9 mouse cellular contexts compared by ENCODE assay signal in genomic region chr14:19905615-19906014, GRCm38 (mm10).
DNase-seq lines count a peak whose midpoint lies in the region; ATAC-seq and TF ChIP-seq lines count a peak whose summit lies in the region.
"Had no signal": no experiment of that assay in that cellular context is flagged by ENCODE, and none has a peak within 500 bp of the region (broad histone marks: within the 10 kb centered on the region; RNA-seq: fewer than 3 reads in every experiment).

No protein-coding gene starts in this region.

- TF ChIP-seq CTCF in lung, adult 2 months (IDR thresholded peaks at IDR 0.05; ENCODE audit: insufficient read depth, low read length), result no peak

- H3K9ac ChIP-seq in intestine, embryonic 16.5 days (ENCODE audit: low read depth, low read length), result no peak overlapping the region
- no peak overlapping the region for H3K9ac ChIP-seq in intestine, embryonic 15.5 days
- H3K9ac ChIP-seq in heart, embryonic 11.5 days (ENCODE audit: low read depth, low read length), result no peak overlapping the region
- H3K9ac ChIP-seq: embryonic facial prominence, embryonic 12.5 days had no signal

- no peaks in the 10 kb centered on the region for H3K36me3 ChIP-seq in intestine, embryonic 16.5 days (ENCODE audit: control insufficient read depth, insufficient read depth, low read length)
- H3K36me3 ChIP-seq in intestine, embryonic 15.5 days, result no peaks in the 10 kb centered on the region
- H3K36me3 ChIP-seq in heart, embryonic 11.5 days (ENCODE audit: control insufficient read depth, insufficient read depth, low read length), result no peaks in the 10 kb centered on the region
- H3K36me3 ChIP-seq: embryonic facial prominence, embryonic 12.5 days had no signal

- TF ChIP-seq POLR2A in lung, adult 2 months (IDR thresholded peaks at IDR 0.05; ENCODE audit: borderline replicate concordance, extremely low read depth, low read depth, low read length), result no peak

- H3K4me1 ChIP-seq in intestine, embryonic 16.5 days (ENCODE audit: control insufficient read depth, insufficient read depth, low read length), result no peaks in the 10 kb centered on the region
- no peaks in the 10 kb centered on the region for H3K4me1 ChIP-seq in intestine, embryonic 15.5 days (replicated peaks)
- H3K4me1 ChIP-seq in heart, embryonic 11.5 days (ENCODE audit: control insufficient read depth, insufficient read depth, low read length), result no peaks in the 10 kb centered on the region; the same call in 1 of the 2 replicates
- H3K4me1 ChIP-seq in lung, adult 2 months (ENCODE audit: control insufficient read depth, insufficient read depth, low read length), result peaks cover 4% of the 10 kb centered on the region

- no peaks in the 10 kb centered on the region for H3K27me3 ChIP-seq in intestine, embryonic 16.5 days (replicated peaks; ENCODE audit: control insufficient read depth, insufficient read depth, low read length)
- H3K27me3 ChIP-seq in intestine, embryonic 15.5 days (replicated peaks), result no peaks in the 10 kb centered on the region
- H3K27me3 ChIP-seq in heart, embryonic 11.5 days (ENCODE audit: control insufficient read depth, insufficient read depth, low read length), result no peaks in the 10 kb centered on the region
- H3K27me3 ChIP-seq: embryonic facial prominence, embryonic 12.5 days had no signal

- no peaks in the 10 kb centered on the region for H3K9me3 ChIP-seq in intestine, embryonic 16.5 days (ENCODE audit: control insufficient read depth, low read length)
- H3K9me3 ChIP-seq in intestine, embryonic 15.5 days, result no peaks in the 10 kb centered on the region
- H3K9me3 ChIP-seq in heart, embryonic 11.5 days (replicated peaks; ENCODE audit: control insufficient read depth, low read length), result no peaks in the 10 kb centered on the region
- H3K9me3 ChIP-seq: embryonic facial prominence, embryonic 12.5 days had no signal

- H3K4me2 ChIP-seq in intestine, embryonic 16.5 days (ENCODE audit: low read depth, low read length), result no peak overlapping the region
- no peak overlapping the region for H3K4me2 ChIP-seq in intestine, embryonic 15.5 days (replicated peaks)
- H3K4me2 ChIP-seq in heart, embryonic 11.5 days, result no peak overlapping the region
- H3K4me2 ChIP-seq: embryonic facial prominence, embryonic 12.5 days had no signal

- 52% methylated on average over 5 of the region's 5 CpGs for WGBS in intestine, embryonic 16.5 days
- 54% methylated on average over 5 of the region's 5 CpGs for WGBS in intestine, embryonic 15.5 days
- 53% methylated on average over 5 of the region's 5 CpGs for WGBS in heart, embryonic 11.5 days (ENCODE audit: insufficient replicate concordance)
- 31% methylated on average over 5 of the region's 5 CpGs for WGBS in lung, adult 2 months

- ATAC-seq in intestine, embryonic 16.5 days, result peak; percentile 26; the same call in 1 of the 2 replicates
- no peak for ATAC-seq in intestine, embryonic 15.5 days
- ATAC-seq in common myeloid progenitor, adult 5-6 weeks (replicated peaks; ENCODE audit: low read depth, poor library complexity, severe bottlenecking), result peak; percentile 87
- ATAC-seq in heart, embryonic 11.5 days (replicated peaks; ENCODE audit: insufficient number of reproducible peaks, low FRiP score, low TSS enrichment), result 0 out of 2 replicates have a peak, but pooled peaks have one; percentile 42

- DNase-seq in kidney, postnatal 4 days, result peak; percentile 59 to 70
- DNase-seq in lung, adult 2 months, result peak; percentile 27
- DNase-seq in skeletal muscle tissue, adult 2 months (ENCODE audit: low read depth, low spot score), result peak; percentile 30
- no peak for DNase-seq in thymus, adult 18-20 months

- H3K27ac ChIP-seq in intestine, embryonic 16.5 days (ENCODE audit: low read length), result no peak overlapping the region
- no peak overlapping the region for H3K27ac ChIP-seq in intestine, embryonic 15.5 days
- H3K27ac ChIP-seq in heart, embryonic 11.5 days (ENCODE audit: low read depth, low read length), result no peak overlapping the region
- H3K27ac ChIP-seq: embryonic facial prominence, embryonic 12.5 days had no signal

- H3K4me3 ChIP-seq in intestine, embryonic 16.5 days (ENCODE audit: low read length), result no peak overlapping the region
- no peak overlapping the region for H3K4me3 ChIP-seq in intestine, embryonic 15.5 days (replicated peaks)
- no peak overlapping the region for H3K4me3 ChIP-seq in heart, embryonic 11.5 days (ENCODE audit: low read depth, low read length)
- no peak overlapping the region for H3K4me3 ChIP-seq in lung, adult 2 months (replicated peaks; ENCODE audit: extremely low read depth, low read depth, low read length)
- H3K4me3 ChIP-seq: embryonic facial prominence, embryonic 12.5 days had no signal

Comparison
In these comparisons a context has a peak if more than half of its experiments do, and no peak if none do; other contexts are left out.
1. DNase-seq: peak in kidney, postnatal 4 days (2 of 2), lung, adult 2 months (single experiment) and skeletal muscle tissue, adult 2 months (single experiment); none in thymus, adult 18-20 months (0 of 2).